Mouse (Mus musculus): ENCODE measurements at regions not wholly inside any gene's neighbourhood (a gene's known extent, or its start where the extent isn't known, plus 50 kb on each side); places are given as distances from the start of the nearest gene placed in this dataset.
"Not testable (repeated sequence)": the region's sequence is repeated elsewhere in the genome, so short reads cannot be mapped to it uniquely, and the experiment has no call there.

GRCm38 (mm10) chr11:94882687-94883383 is 53.2 kb upstream of the Col1a1 start:
- WGBS (ENCODE audit: insufficient replicate concordance), result 5% methylated on average over 17 of the region's 19 CpGs
- Histone ChIP-seq H3K27ac (peak overlapping the region; percentile 45; the same call in 1 of the 2 replicates), H3K4me3 (no peak overlapping the region), H3K27me3 (replicated peaks) (peaks cover 70% of the 10 kb centered on the region), H3K9me3 (replicated peaks) (no peaks in the 10 kb centered on the region), H3K9ac (no peak overlapping the region), H3K4me2 (no peak overlapping the region), H3K4me1 (peaks cover 6% of the 10 kb centered on the region; the same call in 1 of the 2 replicates), H3K36me3 (no peaks in the 10 kb centered on the region)
- ATAC-seq, result no peak

GRCm38 (mm10) chr11:94881982-94882686 is 53.9 kb upstream of the Col1a1 start:
- ATAC-seq, result no peak
- H3K36me3 ChIP-seq, result no peaks in the 10 kb centered on the region
- H3K4me3 ChIP-seq, result no peak overlapping the region
- 17% methylated on average over 9 of the region's 9 CpGs for WGBS (ENCODE audit: insufficient replicate concordance)
- no peaks in the 10 kb centered on the region for H3K9me3 ChIP-seq (replicated peaks)
- peaks cover 75% of the 10 kb centered on the region for H3K27me3 ChIP-seq (replicated peaks)
- H3K4me1 ChIP-seq, result peaks cover 6% of the 10 kb centered on the region; the same call in 1 of the 2 replicates
- no peak overlapping the region for H3K9ac ChIP-seq
- no peak overlapping the region for H3K4me2 ChIP-seq
- peak overlapping the region; percentile 45 for H3K27ac ChIP-seq

- Histone ChIP-seq H3K4me2 (0 out of 2 replicates have a peak overlapping the region, but pooled peaks have one; percentile 2), H3K9me3 (replicated peaks) (no peaks in the 10 kb centered on the region), H3K27ac (peak overlapping the region; percentile 10; the same call in 1 of the 2 replicates), H3K4me3 (no peak overlapping the region), H3K36me3 (no peaks in the 10 kb centered on the region), H3K9ac (no peak overlapping the region), H3K4me1 (peaks cover 6% of the 10 kb centered on the region; the same call in 1 of the 2 replicates), H3K27me3 (replicated peaks) (peaks cover 75% of the 10 kb centered on the region)
- 6% methylated on average over 27 of the region's 27 CpGs for WGBS (ENCODE audit: insufficient replicate concordance)
- no peak for ATAC-seq
Observed at GRCm38 (mm10) chr11:94880896-94881840, 54.9 kb upstream of the Col1a1 start.

GRCm38 (mm10) chr11:94876707-94877106 is 59.3 kb upstream of the Col1a1 start:
- no peak overlapping the region for H3K4me2 ChIP-seq
- H3K9me3 ChIP-seq (replicated peaks), result no peaks in the 10 kb centered on the region
- 41% methylated on average over 1 of the region's 1 CpGs for WGBS (ENCODE audit: insufficient replicate concordance)
- H3K4me1 ChIP-seq, result no peaks in the 10 kb centered on the region
- no peaks in the 10 kb centered on the region for H3K36me3 ChIP-seq
- no peak overlapping the region for H3K4me3 ChIP-seq
- H3K9ac ChIP-seq, result no peak overlapping the region
- no peak for ATAC-seq
- H3K27ac ChIP-seq, result no peak overlapping the region
- peaks cover 84% of the 10 kb centered on the region for H3K27me3 ChIP-seq (replicated peaks)

GRCm38 (mm10) chr11:94875026-94875425 is 61.0 kb upstream of the Col1a1 start:
- WGBS (ENCODE audit: insufficient replicate concordance), result 51% methylated on average over 7 of the region's 7 CpGs
- no peak overlapping the region for H3K9ac ChIP-seq
- ATAC-seq, result no peak
- no peaks in the 10 kb centered on the region for H3K9me3 ChIP-seq (replicated peaks)
- H3K27ac ChIP-seq, result no peak overlapping the region
- H3K36me3 ChIP-seq, result no peaks in the 10 kb centered on the region
- no peak overlapping the region for H3K4me2 ChIP-seq
- H3K4me3 ChIP-seq, result no peak overlapping the region
- peaks cover 81% of the 10 kb centered on the region for H3K27me3 ChIP-seq (replicated peaks)
- no peaks in the 10 kb centered on the region for H3K4me1 ChIP-seq

- Histone ChIP-seq H3K27ac (0 out of 2 replicates have a peak overlapping the region, but pooled peaks have one; percentile 30), H3K4me3 (no peak overlapping the region), H3K4me2 (no peak overlapping the region), H3K9ac (no peak overlapping the region), H3K27me3 (replicated peaks) (peaks cover 76% of the 10 kb centered on the region), H3K9me3 (replicated peaks) (no peaks in the 10 kb centered on the region), H3K36me3 (no peaks in the 10 kb centered on the region), H3K4me1 (no peaks in the 10 kb centered on the region)
- ATAC-seq, result no peak
- WGBS (ENCODE audit: insufficient replicate concordance), result 10% methylated on average over 7 of the region's 7 CpGs
Observed at GRCm38 (mm10) chr11:94874155-94874561, 61.9 kb upstream of the Col1a1 start.

GRCm38 (mm10) chr11:94873693-94874092 is 62.3 kb upstream of the Col1a1 start:
- Histone ChIP-seq H3K36me3 (no peaks in the 10 kb centered on the region), H3K4me1 (no peaks in the 10 kb centered on the region), H3K4me3 (no peak overlapping the region), H3K9me3 (replicated peaks) (no peaks in the 10 kb centered on the region), H3K27me3 (replicated peaks) (peaks cover 72% of the 10 kb centered on the region), H3K27ac (peak overlapping the region; percentile 30; the same call in 1 of the 2 replicates), H3K9ac (no peak overlapping the region), H3K4me2 (no peak overlapping the region)
- 11% methylated on average over 7 of the region's 7 CpGs for WGBS (ENCODE audit: insufficient replicate concordance)
- ATAC-seq, result no peak

- Histone ChIP-seq H3K27me3 (replicated peaks) (peaks cover 65% of the 10 kb centered on the region), H3K4me3 (no peak overlapping the region), H3K9ac (no peak overlapping the region), H3K27ac (peak overlapping the region; percentile 6; the same call in 1 of the 2 replicates), H3K4me1 (no peaks in the 10 kb centered on the region), H3K4me2 (peak overlapping the region; percentile 38), H3K9me3 (replicated peaks) (no peaks in the 10 kb centered on the region), H3K36me3 (no peaks in the 10 kb centered on the region)
- ATAC-seq, result no peak
- under 1% methylated on average over 19 of the region's 19 CpGs for WGBS (ENCODE audit: insufficient replicate concordance)
Observed at GRCm38 (mm10) chr11:94872921-94873320, 63.1 kb upstream of the Col1a1 start.

GRCm38 (mm10) chr11:94870341-94870740 is 65.7 kb upstream of the Col1a1 start:
- ATAC-seq, result no peak
- peaks cover 51% of the 10 kb centered on the region for H3K27me3 ChIP-seq (replicated peaks)
- no peaks in the 10 kb centered on the region for H3K36me3 ChIP-seq
- H3K27ac ChIP-seq, result no peak overlapping the region
- H3K4me1 ChIP-seq, result no peaks in the 10 kb centered on the region
- no peak overlapping the region for H3K4me3 ChIP-seq
- no peak overlapping the region for H3K4me2 ChIP-seq
- 0% methylated on average over 1 of the region's 1 CpGs for WGBS (ENCODE audit: insufficient replicate concordance)
- no peak overlapping the region for H3K9ac ChIP-seq
- H3K9me3 ChIP-seq (replicated peaks), result no peaks in the 10 kb centered on the region

- not testable (repeated sequence) for H3K4me1 ChIP-seq; H3K4me2 ChIP-seq; H3K36me3 ChIP-seq; H3K9ac ChIP-seq; H3K4me3 ChIP-seq; H3K27ac ChIP-seq; ATAC-seq; H3K9me3 ChIP-seq (replicated peaks)
- H3K27me3 ChIP-seq (replicated peaks), result peaks cover 46% of the 10 kb centered on the region
- 18% methylated on average over 4 of the region's 4 CpGs for WGBS (ENCODE audit: insufficient replicate concordance)
Observed at GRCm38 (mm10) chr11:94869866-94870265, 66.2 kb upstream of the Col1a1 start.

- Histone ChIP-seq H3K27ac (no peak overlapping the region), H3K9me3 (replicated peaks) (no peaks in the 10 kb centered on the region), H3K9ac (no peak overlapping the region), H3K4me3 (no peak overlapping the region), H3K4me2 (no peak overlapping the region), H3K36me3 (no peaks in the 10 kb centered on the region), H3K27me3 (replicated peaks) (peaks cover 16% of the 10 kb centered on the region), H3K4me1 (no peaks in the 10 kb centered on the region)
- no peak for ATAC-seq
- WGBS (ENCODE audit: insufficient replicate concordance), result 8% methylated on average over 9 of the region's 9 CpGs
Observed at GRCm38 (mm10) chr11:94866176-94866967, 69.7 kb upstream of the Col1a1 start.
